Mouse (Mus musculus): ENCODE measurements around the gene Trim33.
A peak's percentile ranks its signal among the peaks of the same experiment; 100 is the strongest.

DNA sequence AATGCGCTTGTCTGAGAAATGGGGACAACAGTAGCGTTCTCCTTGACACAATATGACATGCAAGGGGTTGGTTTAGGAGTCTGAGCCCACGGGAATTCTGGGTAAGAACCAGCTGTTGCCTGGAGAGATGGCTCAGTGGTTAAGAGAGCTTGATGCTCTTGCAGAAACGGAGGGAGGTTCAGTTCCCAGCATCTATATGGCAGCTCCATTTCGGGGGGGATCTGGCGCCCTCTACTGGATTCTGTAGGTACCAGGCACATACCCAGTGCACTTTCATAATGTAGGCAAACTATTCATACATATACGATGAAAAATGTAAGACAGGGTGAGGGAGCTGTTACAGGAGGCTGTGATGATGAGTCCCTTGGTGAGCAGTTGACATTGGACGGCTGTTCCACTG is 94.9 kb downstream of the Trim33 start:
- TF ChIP-seq CTCF (IDR thresholded peaks at IDR 0.05; ENCODE audit: low read depth) (peak; percentile 60), EP300 (IDR thresholded peaks at IDR 0.05; ENCODE audit: low read depth) (no peak)
